Mouse (Mus musculus) layer of hippocampus, adult 6 months (tissue): Measurements from ENCODE around the gene Vmn1r33. TPM values are rescaled to one million over a fixed set of nuclear protein-coding genes. Genes with fewer than 3 reads are reported as not detected.

ENCODE experiments used
- long read RNA-seq, 2 experiments: library from polyadenylated mRNA; unstranded; transcript quantifications; one replicate each; pipeline ENCODE4 v2.0.0; 2019 to 2020
- polyA plus RNA-seq: library from polyadenylated mRNA; unstranded; fragments of <200 nt; fragmentation: Nextera tagmentation; gene quantifications from 2 replicates; pipeline ENCODE4 v1.2.3, GENCODE M21; 2021

Vmn1r33 gene
- polyA plus RNA-seq: not detected in 2 replicates
- long read RNA-seq, experiment 1: 0 reads
- long read RNA-seq, experiment 2: 0 reads

DNA sequence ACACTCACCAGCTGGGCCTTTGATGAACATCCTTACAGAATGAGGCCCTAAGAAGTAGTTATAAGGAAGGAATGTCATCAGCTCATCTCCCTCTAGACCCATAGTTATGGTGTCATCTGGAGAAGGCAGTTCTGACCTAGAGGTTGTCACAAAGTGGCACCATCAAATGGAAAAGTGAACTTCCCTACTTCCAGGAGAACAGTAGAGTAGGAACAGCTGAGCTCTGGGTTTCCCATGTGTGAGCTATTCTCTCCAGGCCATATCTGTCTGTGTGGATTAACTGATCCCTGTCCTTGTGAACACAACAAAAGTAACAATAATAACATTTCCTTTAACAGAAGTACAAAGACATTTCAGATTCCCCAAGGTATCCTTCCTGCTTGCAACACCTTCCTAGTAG is at the start of gene Vmn1r33:
Gene Vmn1r33 (minus strand): TSS at position 101 of the 400 bp plus-strand sequence.

DNA sequence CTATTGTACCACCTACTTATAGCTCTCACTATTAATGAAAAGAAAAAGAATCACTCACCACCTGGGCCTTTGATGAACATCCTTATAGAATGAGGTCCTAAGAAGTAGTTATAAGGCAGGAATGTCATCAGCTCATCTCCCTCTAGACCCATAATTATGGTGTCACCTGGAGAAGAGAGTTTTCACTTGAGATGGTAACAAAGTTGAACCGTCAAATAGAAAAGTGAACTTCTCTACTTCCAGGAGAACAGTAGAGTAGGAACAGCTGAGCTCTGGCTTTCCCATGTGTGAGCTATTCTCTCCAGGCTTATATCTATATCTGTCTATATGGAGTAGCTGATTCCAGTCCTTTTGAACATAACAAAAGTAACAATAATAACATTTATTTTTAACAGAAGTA is 25.7 kb upstream of the Vmn1r33 start, which contains the start of gene Vmn1r34:
Gene Vmn1r34 (minus strand): TSS at position 101 of the 400 bp plus-strand sequence.

Other genes with a start within 250 kb of the Vmn1r33 start
- gene Mad2l1, start 82.9 kb downstream of the Vmn1r33 start, polyA plus RNA-seq: 3.9 and 4.0 TPM in 2 replicates
- gene Vmn1r32, start 58.2 kb downstream of the Vmn1r33 start, polyA plus RNA-seq: not detected in 2 replicates
- gene Vmn1r34, start 25.6 kb upstream of the Vmn1r33 start, polyA plus RNA-seq: not detected in 2 replicates
- not detected in 2 replicates for gene Vmn1r35, start 67.6 kb upstream of the Vmn1r33 start, polyA plus RNA-seq
- not detected in 2 replicates for gene Vmn1r36, start 100.9 kb upstream of the Vmn1r33 start, polyA plus RNA-seq
- not detected in 2 replicates for gene Vmn1r37, start 111.1 kb upstream of the Vmn1r33 start, polyA plus RNA-seq
- gene Vmn1r38, start 164.3 kb upstream of the Vmn1r33 start, polyA plus RNA-seq: not detected in 2 replicates
- gene Vmn1r39, start 192.3 kb upstream of the Vmn1r33 start, polyA plus RNA-seq: not detected in 2 replicates